Mouse (Mus musculus) layer of hippocampus, postnatal 36 days (tissue): ENCODE results near the gene Cacng5. TPM values are rescaled to one million over a fixed set of nuclear protein-coding genes. Genes with fewer than 3 reads are reported as not detected.

Experiments used
- DNase-seq, 2 experiments: peaks; one replicate each; pipeline ENCODE4 v3.0.0; 2022
- total RNA-seq, 2 experiments: library from RNA; stranded (reverse); gene quantifications; 2 replicates each; pipeline ENCODE4 v1.2.3; 2021

The Cacng5 gene
- total RNA-seq, 2 experiments from 2014 or later: 12.0 to 12.1 TPM

GRCm38 (mm10) chr11:107876840-107877239 lies 38.0 kb downstream of the Cacng5 start:
- no peak for DNase-seq

GRCm38 (mm10) chr11:107875861-107876494 lies 38.9 kb downstream of the Cacng5 start:
- peak; percentile 22 to 29 for DNase-seq

- DNase-seq: no peak
Observed at GRCm38 (mm10) chr11:107872743-107873142, 42.1 kb downstream of the Cacng5 start.

GRCm38 (mm10) chr11:107867509-107867908 lies 47.3 kb downstream of the Cacng5 start:
- DNase-seq: peak; percentile 32 to 33

GRCm38 (mm10) chr11:107865128-107865527 lies 49.7 kb downstream of the Cacng5 start:
- DNase-seq: peak; percentile 75 to 87

DNA sequence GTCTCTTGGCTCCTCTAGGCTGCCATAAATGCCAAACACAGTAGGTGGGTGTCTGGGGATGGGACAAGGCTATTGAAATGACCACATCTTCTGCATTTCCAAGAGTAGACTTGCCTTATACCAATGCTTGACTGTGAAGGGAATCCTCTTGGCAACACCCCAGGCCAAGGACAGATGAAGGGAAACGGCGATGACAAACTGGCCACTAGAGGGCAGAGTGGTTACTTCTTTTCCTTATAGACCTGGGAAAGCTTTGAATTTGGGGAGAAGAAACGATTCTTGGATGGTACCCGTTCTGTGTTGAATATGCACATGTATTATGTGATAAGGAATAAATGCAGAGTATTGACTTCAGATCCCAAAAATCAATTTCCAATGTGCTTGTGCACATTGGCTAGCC lies 50.8 kb downstream of the Cacng5 start:
- peak; percentile 50 to 66 for DNase-seq

DNA sequence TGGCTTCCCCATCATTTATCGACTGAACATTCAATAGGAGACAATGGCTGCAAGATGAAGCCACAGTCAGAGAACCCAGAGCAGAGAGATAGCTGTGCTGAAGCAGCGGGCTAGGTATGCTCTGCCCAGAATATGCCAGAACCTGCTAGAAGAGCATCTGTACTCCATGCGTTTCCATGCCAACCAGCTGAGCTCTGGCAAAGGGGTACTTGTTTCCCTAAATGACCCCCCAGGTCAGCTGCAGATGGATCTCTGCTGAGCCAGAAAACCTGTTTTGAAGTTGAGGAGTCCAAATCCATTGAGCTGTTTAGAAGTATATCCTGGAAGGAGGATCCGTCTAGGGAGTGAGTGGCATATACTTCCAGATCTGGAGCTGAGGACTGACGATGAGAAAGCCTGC lies 53.1 kb downstream of the Cacng5 start:
- no peak for DNase-seq

GRCm38 (mm10) chr11:107859871-107860270 lies 55.0 kb downstream of the Cacng5 start:
- DNase-seq: no peak

DNA sequence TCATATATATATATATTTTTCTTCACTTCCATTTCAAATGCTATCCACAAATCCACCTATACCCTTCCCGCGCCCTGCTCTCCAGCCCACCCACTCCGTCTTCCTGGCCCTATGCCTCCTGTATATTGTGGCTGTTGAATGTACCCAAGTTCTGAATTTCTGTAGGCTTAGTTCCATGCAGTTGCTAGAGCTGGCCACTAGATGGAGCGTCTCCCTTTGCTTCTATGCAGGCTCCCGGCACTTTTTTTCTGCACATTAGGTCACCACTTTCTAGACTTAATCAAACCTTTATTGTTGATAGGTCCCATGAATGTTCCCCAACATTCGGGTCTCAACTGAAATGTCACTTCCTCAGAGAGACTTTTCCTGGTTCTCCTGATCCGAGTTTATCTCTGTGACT lies 55.6 kb downstream of the Cacng5 start:
- DNase-seq: no peak

DNA sequence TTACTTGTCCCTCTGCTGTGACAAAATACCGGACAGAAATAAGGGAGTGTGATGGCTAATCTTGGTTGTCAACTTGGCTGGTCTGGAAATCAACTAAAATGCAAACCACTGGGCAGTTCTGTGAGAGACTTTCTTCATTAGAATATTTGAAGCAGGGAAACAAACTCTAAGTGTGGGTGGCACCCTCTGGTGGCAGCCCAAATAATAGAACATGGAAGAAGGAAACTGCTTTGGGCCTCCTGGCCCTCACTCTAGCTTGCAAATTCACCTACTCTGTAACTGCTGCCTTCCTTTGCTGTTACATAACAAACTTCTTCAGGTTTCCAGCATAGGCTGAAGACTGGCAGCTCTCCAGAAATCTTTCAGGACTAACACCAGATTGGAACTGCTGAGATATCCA lies 61.8 kb downstream of the Cacng5 start:
- peak; percentile 51 to 65 for DNase-seq

GRCm38 (mm10) chr11:107849621-107850020 lies 65.2 kb downstream of the Cacng5 start:
- no peak for DNase-seq

GRCm38 (mm10) chr11:107844175-107844574 lies 70.7 kb downstream of the Cacng5 start:
- DNase-seq: no peak

DNA sequence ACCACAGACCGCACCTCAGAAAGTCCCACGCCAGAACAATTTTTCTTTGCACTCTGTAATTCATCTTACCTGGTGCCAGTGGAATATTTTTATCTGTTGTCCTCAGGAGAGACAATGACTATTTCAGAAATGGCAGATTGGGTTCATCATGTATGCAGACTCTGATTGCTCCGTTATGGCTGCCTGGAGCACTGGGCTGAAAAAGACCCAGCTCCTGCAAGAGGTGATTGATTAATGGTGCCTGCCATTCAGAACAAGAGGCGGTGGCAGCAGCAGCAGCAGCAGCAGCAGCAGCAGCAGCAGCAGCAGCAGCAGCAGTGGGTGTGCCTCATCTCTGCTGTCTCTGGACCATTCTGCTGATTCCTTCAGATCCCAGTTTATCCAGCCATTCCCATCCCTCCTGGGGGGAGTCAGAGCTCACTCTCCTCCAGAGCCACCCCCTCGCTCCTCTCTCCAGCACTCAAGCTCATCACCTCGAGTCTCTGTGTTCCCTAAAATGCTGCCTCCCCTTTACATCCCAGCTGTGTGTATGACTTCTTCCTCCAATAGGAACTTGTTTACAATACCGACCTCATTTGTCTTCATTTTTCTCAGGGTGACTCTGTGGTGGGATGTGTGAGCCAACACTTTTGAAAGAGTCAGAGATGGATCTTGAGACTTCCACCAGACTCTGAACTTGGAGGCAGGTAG lies 81.4 kb downstream of the Cacng5 start:
- no peak for DNase-seq

Other genes starting within 250 kb of the Cacng5 start
- not detected for gene Cacng1, start 198.5 kb downstream of the Cacng5 start, total RNA-seq
- 10 to 100 TPM; 23.6 to 26.7 TPM for gene Cacng4, start 120.5 kb downstream of the Cacng5 start, total RNA-seq